Mouse (Mus musculus) midbrain, postnatal 0 days (tissue): ENCODE data around the gene Zfp64. TPM values are rescaled to one million over a fixed set of nuclear protein-coding genes. Genes with fewer than 3 reads are reported as not detected.
"Not testable (repeated sequence)": the region's sequence is repeated elsewhere in the genome, so short reads cannot be mapped to it uniquely, and the experiment has no call there.

Experiments used
- ATAC-seq: fragments of 200-750 bp; cut with Nextera tagmentation; 2 replicates; pipeline ENCODE4 v1.8.0; 2017; ENCODE audit warnings: moderate number of reproducible peaks, mild to moderate bottlenecking, moderate TSS enrichment, moderate library complexity; ENCODE audit not compliant: low FRiP score
- DNase-seq: peaks from one replicate; pipeline ENCODE4 v3.0.0-alpha.2; 2015; ENCODE audit warnings: low spot score
- H3K27ac ChIP-seq: fragments of 300-500 bp; sonication (generic); 2 replicates; pipeline ENCODE4 v1.5.1; 2014; ENCODE audit warnings: low read depth, mild to moderate bottlenecking, low read length, mixed read lengths
- H3K27me3 ChIP-seq: fragments of 300-500 bp; sonication (generic); 2 replicates; pipeline ENCODE4 v1.6.1; 2014; ENCODE audit warnings: low read length, control low read depth, mixed read lengths; ENCODE audit not compliant: insufficient read depth
- H3K36me3 ChIP-seq: fragments of 300-500 bp; sonication (generic); 2 replicates; pipeline ENCODE4 v1.6.1; 2014; ENCODE audit warnings: low read length, control low read depth, mixed read lengths; ENCODE audit not compliant: insufficient read depth
- H3K4me1 ChIP-seq: fragments of 300-500 bp; sonication (generic); 2 replicates; pipeline ENCODE4 v1.6.1; 2014; ENCODE audit warnings: mild to moderate bottlenecking, control low read depth, antibody characterized with exemption, low read length, mixed read lengths; ENCODE audit not compliant: insufficient read depth
- H3K4me2 ChIP-seq: fragments of 300-500 bp; sonication (generic); 2 replicates; pipeline ENCODE4 v1.6.1; 2014; ENCODE audit warnings: low read depth, mild to moderate bottlenecking, low read length, mixed read lengths; ENCODE audit not compliant: poor library complexity, severe bottlenecking
- H3K4me3 ChIP-seq: fragments of 300-500 bp; sonication (generic); 2 replicates; pipeline ENCODE4 v1.5.1; 2014; ENCODE audit warnings: low read depth, mild to moderate bottlenecking, low read length, moderate library complexity
- H3K9ac ChIP-seq: fragments of 300-500 bp; sonication (generic); replicated peaks from 2 replicates; pipeline ENCODE4 v1.6.1; 2014; ENCODE audit warnings: mild to moderate bottlenecking, low read length, moderate library complexity, mixed read lengths; ENCODE audit not compliant: poor library complexity, severe bottlenecking
- H3K9me3 ChIP-seq: fragments of 300-500 bp; sonication (generic); 2 replicates; pipeline ENCODE4 v1.6.1; 2016; ENCODE audit warnings: low read length, control low read depth
- CTCF ChIP-seq: IDR thresholded peaks from 2 replicates; pipeline ENCODE4 v1.5.1; 2016; ENCODE audit warnings: antibody characterized with exemption, mild to moderate bottlenecking
- WGBS: fragments of 180-500 bp; shearing (Covaris S2); extraction: QIAGEN DNeasy Blood & Tissue Kit; methylation state at CpG from one replicate; pipeline ENCODE4 v1.1.7; 2014; 5-methylcytosine and 5-hydroxymethylcytosine counted together
- polyA plus RNA-seq: library from polyadenylated mRNA; unstranded; fragments of >200 nt; fragmentation: Nextera tagmentation; extraction: Ambion mirVana; gene quantifications from 2 replicates; pipeline ENCODE4 v1.2.1, GENCODE M21; 2015
- total RNA-seq: library from RNA; depleted of rRNA; stranded (reverse); fragments of >200 nt; gene quantifications from 2 replicates; pipeline ENCODE4 v1.2.3, GENCODE M21; 2014

The Zfp64 gene
- total and polyA plus RNA-seq, 2 experiments from 2014 or later = 34.2 to 57.7 TPM

- Histone ChIP-seq H3K9me3 (no peaks in the 10 kb centered on the region), H3K4me3 (no peak overlapping the region), H3K9ac (no peak overlapping the region), H3K36me3 (no peaks in the 10 kb centered on the region), H3K27ac (no peak overlapping the region), H3K4me1 (no peaks in the 10 kb centered on the region), H3K27me3 (no peaks in the 10 kb centered on the region), H3K4me2 (no peak overlapping the region)
- DNase-seq (no peak), ATAC-seq (no peak)
- WGBS = 27% methylated on average over 4 of the region's 4 CpGs
- no peak for TF ChIP-seq CTCF
These were observed 92.7 kb downstream of the Zfp64 start for GRCm38 (mm10) chr2:168862694-168863093.

GRCm38 (mm10) chr2:168860922-168861740 lies 94.3 kb downstream of the Zfp64 start:
- DNase-seq (no peak), ATAC-seq (no peak)
- Histone ChIP-seq H3K9ac (no peak overlapping the region), H3K4me3 (no peak overlapping the region), H3K27ac (no peak overlapping the region), H3K36me3 (no peaks in the 10 kb centered on the region), H3K4me1 (no peaks in the 10 kb centered on the region), H3K27me3 (no peaks in the 10 kb centered on the region), H3K4me2 (no peak overlapping the region), H3K9me3 (no peaks in the 10 kb centered on the region)
- no peak for TF ChIP-seq CTCF
- 31% methylated on average over 24 of the region's 24 CpGs for WGBS

GRCm38 (mm10) chr2:168860032-168860691 lies 95.2 kb downstream of the Zfp64 start:
- TF ChIP-seq CTCF = peak; percentile 21; the same call in 1 of the 2 replicates
- no peaks in the 10 kb centered on the region for H3K9me3 ChIP-seq
- no peak overlapping the region for H3K9ac ChIP-seq
- H3K4me3 ChIP-seq = no peak overlapping the region
- H3K27ac ChIP-seq = no peak overlapping the region
- no peaks in the 10 kb centered on the region for H3K36me3 ChIP-seq
- 16% methylated on average over 16 of the region's 16 CpGs for WGBS
- H3K4me2 ChIP-seq = no peak overlapping the region
- H3K27me3 ChIP-seq = no peaks in the 10 kb centered on the region
- ATAC-seq (no peak), DNase-seq (peak; percentile 26)
- no peaks in the 10 kb centered on the region for H3K4me1 ChIP-seq

- DNase-seq = peak; percentile 57
- H3K4me2 ChIP-seq = no peak overlapping the region
- no peak for TF ChIP-seq CTCF
These were observed 98.7 kb downstream of the Zfp64 start for GRCm38 (mm10) chr2:168856638-168857037.

GRCm38 (mm10) chr2:168854777-168855176 lies 100.6 kb downstream of the Zfp64 start:
- no peaks in the 10 kb centered on the region for H3K27me3 ChIP-seq
- 68% methylated on average over 1 of the region's 1 CpGs for WGBS
- no peak overlapping the region for H3K27ac ChIP-seq
- TF ChIP-seq CTCF = no peak
- no peak overlapping the region for H3K4me2 ChIP-seq
- H3K36me3 ChIP-seq = no peaks in the 10 kb centered on the region
- H3K4me3 ChIP-seq = no peak overlapping the region
- no peaks in the 10 kb centered on the region for H3K4me1 ChIP-seq
- DNase-seq (no peak), ATAC-seq (no peak)
- no peaks in the 10 kb centered on the region for H3K9me3 ChIP-seq
- no peak overlapping the region for H3K9ac ChIP-seq

More at GRCm38 (mm10) chr2:168856638-168857037, 98.7 kb downstream of the Zfp64 start:
- no peak for ATAC-seq
- no peaks in the 10 kb centered on the region for H3K27me3 ChIP-seq
- H3K36me3 ChIP-seq = no peaks in the 10 kb centered on the region
- H3K9ac ChIP-seq = no peak overlapping the region
- H3K9me3 ChIP-seq = no peaks in the 10 kb centered on the region
- no peak overlapping the region for H3K4me3 ChIP-seq
- H3K4me1 ChIP-seq = no peaks in the 10 kb centered on the region
- no peak overlapping the region for H3K27ac ChIP-seq
- WGBS = 61% methylated on average over 7 of the region's 7 CpGs

- H3K9me3 ChIP-seq, H3K4me1 ChIP-seq, H3K36me3 ChIP-seq, H3K9ac ChIP-seq, H3K27ac ChIP-seq, DNase-seq, H3K4me3 ChIP-seq, H3K4me2 ChIP-seq, H3K27me3 ChIP-seq, ATAC-seq: not testable (repeated sequence)
- 91% methylated on average over 11 of the region's 13 CpGs for WGBS
These were observed 101.5 kb downstream of the Zfp64 start for GRCm38 (mm10) chr2:168853869-168854268.
